Mouse (Mus musculus) ES-Bruce4 (cell line): ENCODE data around the gene Ick.

Experiments used
- CTCF ChIP-seq: IDR thresholded peaks from one replicate; pipeline ENCODE4 v1.8.1; 2011; ENCODE audit warnings: low read depth, low read length
- POLR2A ChIP-seq: IDR thresholded peaks from one replicate; pipeline ENCODE4 v1.8.1; 2011; ENCODE audit warnings: low read length; ENCODE audit not compliant: insufficient read depth

DNA sequence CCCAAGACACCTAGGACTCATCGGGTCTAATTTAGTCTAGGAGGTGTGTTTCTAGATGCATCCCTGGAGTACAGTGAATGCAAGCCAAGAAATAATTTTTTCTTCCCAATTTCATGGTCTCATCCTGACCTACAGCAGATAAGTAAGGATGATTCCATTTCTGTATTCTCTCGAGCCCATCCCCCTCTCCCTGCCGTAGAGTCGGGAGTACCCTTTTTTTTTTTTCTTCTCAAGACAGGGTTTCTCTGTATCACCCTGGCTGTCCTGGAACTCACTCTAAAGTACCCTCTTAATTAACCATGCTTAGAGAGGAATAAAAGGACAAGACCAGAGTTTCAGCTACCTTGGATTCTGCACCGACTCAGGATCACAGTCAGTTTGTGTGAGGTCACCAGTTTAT is 69.2 kb downstream of the Ick start:
- TF ChIP-seq CTCF (no peak), POLR2A (no peak)
